Mouse (Mus musculus) bone marrow macrophage, adult 2 months (primary cell): ENCODE measurements around the gene Nav1.

ENCODE experiments used
- CTCF ChIP-seq: IDR thresholded peaks from 2 replicates; pipeline ENCODE4 v1.5.1; 2012; ENCODE audit warnings: low read depth, mild to moderate bottlenecking, low read length, moderate library complexity
- POLR2A ChIP-seq: IDR thresholded peaks from 2 replicates; pipeline ENCODE4 v1.6.1; 2012; ENCODE audit warnings: mild to moderate bottlenecking, low read depth, low read length, borderline replicate concordance

DNA sequence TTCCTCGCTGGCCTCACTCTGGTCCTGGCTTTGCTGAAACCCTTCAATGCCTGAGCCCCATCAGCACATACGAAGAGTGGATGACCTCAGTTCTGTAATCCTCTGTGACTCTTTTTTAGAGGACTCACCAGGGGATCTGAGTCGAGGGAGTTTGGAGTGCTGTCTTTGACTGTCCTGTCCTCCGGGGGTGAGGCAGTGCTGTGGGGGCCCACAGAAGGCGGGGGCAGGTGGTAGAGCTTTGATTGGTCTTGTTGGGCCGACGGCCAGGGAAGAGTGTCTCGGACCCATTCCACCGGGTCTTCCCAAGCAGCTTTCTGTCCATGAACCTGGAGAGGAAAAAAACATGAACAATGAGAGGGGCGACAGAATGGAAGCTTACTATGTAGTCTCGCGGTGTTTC, 163.6 kb downstream of the Nav1 start:
- TF ChIP-seq CTCF (no peak), POLR2A (no peak)
